Mouse (Mus musculus): ENCODE results near the gene Cyp27b1. TPM values are rescaled to one million over a fixed set of nuclear protein-coding genes. Genes with fewer than 3 reads are reported as not detected.

Cyp27b1 gene
- polyA plus RNA-seq, 1 experiment from 2014 or later = 0.09 TPM

GRCm38 (mm10) chr10:127100414-127100813 is 52.4 kb downstream of the Cyp27b1 start:
- H3K36me3 ChIP-seq (ENCODE audit: control insufficient read depth, insufficient read depth, low read length) = peaks cover 64% of the 10 kb centered on the region
- H3K9me3 ChIP-seq (replicated peaks; ENCODE audit: control insufficient read depth, low read length) = no peaks in the 10 kb centered on the region
- ATAC-seq (no peak), DNase-seq (ENCODE audit: low spot score) (no peak)
- H3K9ac ChIP-seq (ENCODE audit: low read length) = no peak overlapping the region
- no peak overlapping the region for H3K27ac ChIP-seq (ENCODE audit: low read depth, low read length)
- H3K27me3 ChIP-seq (replicated peaks; ENCODE audit: control insufficient read depth, insufficient read depth, low read length) = no peaks in the 10 kb centered on the region
- WGBS = 89% methylated on average over 8 of the region's 8 CpGs
- H3K4me3 ChIP-seq (ENCODE audit: low read depth, low read length) = no peak overlapping the region
- H3K4me1 ChIP-seq (ENCODE audit: control insufficient read depth, insufficient read depth, low read length) = no peaks in the 10 kb centered on the region
- H3K4me2 ChIP-seq (ENCODE audit: low read length) = no peak overlapping the region

- Histone ChIP-seq H3K36me3 (ENCODE audit: control insufficient read depth, insufficient read depth, low read length) (peaks cover 61% of the 10 kb centered on the region), H3K4me1 (ENCODE audit: control insufficient read depth, insufficient read depth, low read length) (no peaks in the 10 kb centered on the region), H3K9me3 (replicated peaks; ENCODE audit: control insufficient read depth, low read length) (no peaks in the 10 kb centered on the region), H3K4me2 (ENCODE audit: low read length) (no peak overlapping the region), H3K4me3 (ENCODE audit: low read depth, low read length) (no peak overlapping the region), H3K9ac (ENCODE audit: low read length) (no peak overlapping the region), H3K27ac (ENCODE audit: low read depth, low read length) (no peak overlapping the region), H3K27me3 (replicated peaks; ENCODE audit: control insufficient read depth, insufficient read depth, low read length) (no peaks in the 10 kb centered on the region)
- WGBS = 86% methylated on average over 6 of the region's 6 CpGs
- ATAC-seq = no peak
- DNase-seq (ENCODE audit: low spot score) = no peak
These were observed 53.1 kb downstream of the Cyp27b1 start for GRCm38 (mm10) chr10:127101151-127101550.

MicroRNA genes within 50 kb of the gene (microRNA counts, 519-probe panel; counts per million panel counts)
- microRNA mmu-miR-546 = not detected

Small RNA genes lying within 50 kb of the gene (microRNA-seq; reads per million reads assigned to microRNA genes)
- not detected for gene Mir546

Other genes starting within 250 kb of the Cyp27b1 start
- gene Atp23, start 146.9 kb upstream of the Cyp27b1 start, polyA plus RNA-seq (2014; fragmentation: Nextera tagmentation; extraction: Ambion mirVana) = 10.0 and 10.6 TPM in 2 replicates
- gene Ctdsp2, start 69.5 kb upstream of the Cyp27b1 start, polyA plus RNA-seq (2014; fragmentation: Nextera tagmentation; extraction: Ambion mirVana) = 30.2 and 34.5 TPM in 2 replicates
- gene Avil, start 47.5 kb upstream of the Cyp27b1 start, polyA plus RNA-seq (2014; fragmentation: Nextera tagmentation; extraction: Ambion mirVana) = 0.07 and 0.70 TPM in 2 replicates
- 64.4 and 65.4 TPM in 2 replicates for gene Tsfm, start 17.4 kb upstream of the Cyp27b1 start, polyA plus RNA-seq (2014; fragmentation: Nextera tagmentation; extraction: Ambion mirVana)
- gene Mettl1, start 6.8 kb upstream of the Cyp27b1 start, polyA plus RNA-seq (2014; fragmentation: Nextera tagmentation; extraction: Ambion mirVana) = 21.4 and 22.3 TPM in 2 replicates
- gene Eef1akmt3, start 6.7 kb upstream of the Cyp27b1 start, polyA plus RNA-seq (2014; fragmentation: Nextera tagmentation; extraction: Ambion mirVana) = 0.06 TPM in 1 of 2 replicates, not detected in the other
- 8.2 and 8.8 TPM in 2 replicates for gene March9, start 11.9 kb downstream of the Cyp27b1 start, polyA plus RNA-seq (2014; fragmentation: Nextera tagmentation; extraction: Ambion mirVana)
- 1,959 and 2,468 TPM in 2 replicates for gene Cdk4, start 15.3 kb downstream of the Cyp27b1 start, polyA plus RNA-seq (2014; fragmentation: Nextera tagmentation; extraction: Ambion mirVana)
- gene Tspan31, start 22.0 kb downstream of the Cyp27b1 start, polyA plus RNA-seq (2014; fragmentation: Nextera tagmentation; extraction: Ambion mirVana) = 36.7 and 44.5 TPM in 2 replicates
- gene Agap2, start 27.0 kb downstream of the Cyp27b1 start, polyA plus RNA-seq (2014; fragmentation: Nextera tagmentation; extraction: Ambion mirVana) = 3.9 and 4.7 TPM in 2 replicates
- gene Os9, start 72.9 kb downstream of the Cyp27b1 start, polyA plus RNA-seq (2014; fragmentation: Nextera tagmentation; extraction: Ambion mirVana) = 53.0 and 66.3 TPM in 2 replicates
- 30.7 and 46.8 TPM in 2 replicates for gene B4galnt1, start 117.0 kb downstream of the Cyp27b1 start, polyA plus RNA-seq (2014; fragmentation: Nextera tagmentation; extraction: Ambion mirVana)
- 0.69 and 0.95 TPM in 2 replicates for gene Slc26a10, start 132.4 kb downstream of the Cyp27b1 start, polyA plus RNA-seq (2014; fragmentation: Nextera tagmentation; extraction: Ambion mirVana)
- gene Arhgef25, start 141.8 kb downstream of the Cyp27b1 start, polyA plus RNA-seq (2014; fragmentation: Nextera tagmentation; extraction: Ambion mirVana) = 21.4 and 22.9 TPM in 2 replicates
- 148 and 187 TPM in 2 replicates for gene Dtx3, start 147.5 kb downstream of the Cyp27b1 start, polyA plus RNA-seq (2014; fragmentation: Nextera tagmentation; extraction: Ambion mirVana)
- 15.3 and 17.4 TPM in 2 replicates for gene Pip4k2c, start 163.3 kb downstream of the Cyp27b1 start, polyA plus RNA-seq (2014; fragmentation: Nextera tagmentation; extraction: Ambion mirVana)
- 47.6 and 68.8 TPM in 2 replicates for gene Kif5a, start 215.1 kb downstream of the Cyp27b1 start, polyA plus RNA-seq (2014; fragmentation: Nextera tagmentation; extraction: Ambion mirVana)
- 286 and 300 TPM in 2 replicates for gene Dctn2, start 218.1 kb downstream of the Cyp27b1 start, polyA plus RNA-seq (2014; fragmentation: Nextera tagmentation; extraction: Ambion mirVana)
- gene Mbd6, start 240.8 kb downstream of the Cyp27b1 start, polyA plus RNA-seq (2014; fragmentation: Nextera tagmentation; extraction: Ambion mirVana) = 8.4 and 11.2 TPM in 2 replicates